Comparison of ENCODE assay signal across 19 mouse cellular contexts in genomic region chr11:7135301-7135700, GRCm38 (mm10). TPM values are rescaled to one million over a fixed set of nuclear protein-coding genes. Genes with fewer than 3 reads are reported as not detected.
"Had no signal": no experiment of that assay in that cellular context is flagged by ENCODE, and none has a peak within 500 bp of the region (broad histone marks: within the 10 kb centered on the region; RNA-seq: fewer than 3 reads in every experiment).

No protein-coding gene starts in this region.

- H3K36me3 ChIP-seq: limb, embryonic 10.5 days; limb, embryonic 13.5 days; liver, embryonic 15.5 days had no signal

- H3K4me3 ChIP-seq: layer of hippocampus, adult 2 months; limb, embryonic 10.5 days; limb, embryonic 13.5 days; liver, embryonic 15.5 days; megakaryocyte, embryonic 14.5 days; midbrain, embryonic 10.5 days had no signal

- H3K4me2 ChIP-seq: limb, embryonic 13.5 days; liver, embryonic 15.5 days had no signal

- ATAC-seq: hindbrain, postnatal 0 days; inflammation-experienced regulatory T-cells, adult 6 months; intestine, embryonic 16.5 days had no signal

- DNase-seq: layer of hippocampus, adult 9-11 months; liver; lung, postnatal 36 days; midbrain, embryonic 14.5 days; thymus, postnatal 25 days had no signal

- H3K9ac ChIP-seq: limb, embryonic 13.5 days; liver, embryonic 15.5 days had no signal

- H3K27me3 ChIP-seq: limb, embryonic 13.5 days; liver, embryonic 15.5 days; megakaryocyte, embryonic 14.5 days had no signal

- H3K4me1 ChIP-seq: limb, embryonic 10.5 days; limb, embryonic 13.5 days; megakaryocyte, embryonic 14.5 days; midbrain, embryonic 10.5 days had no signal

- H3K27ac ChIP-seq: kidney, postnatal 0 days; layer of hippocampus, adult 2 months; limb, embryonic 10.5 days; limb, embryonic 13.5 days; liver, embryonic 15.5 days; midbrain, embryonic 10.5 days; stomach, postnatal 0 days had no signal

- H3K9me3 ChIP-seq: limb, embryonic 10.5 days; limb, embryonic 13.5 days; liver, embryonic 15.5 days; midbrain, embryonic 10.5 days had no signal

RNA-seq across cellular contexts. Expression of gene Gm11985, which starts 53.1 kb away (rescaled TPM):
- polyA plus RNA-seq: hindbrain, postnatal 0 days; inflammation-experienced regulatory T-cells, adult 6 months; intestine, embryonic 16.5 days; kidney, postnatal 0 days; large intestine, adult 2 months; limb, embryonic 10.5 days; liver, embryonic 15.5 days; midbrain, embryonic 10.5 days; midbrain, embryonic 14.5 days; neural tube, embryonic 11.5 days; stomach, postnatal 0 days; thymus, postnatal 0 days had no signal
